Mouse (Mus musculus) kidney, postnatal 10 days (tissue): Measurements from ENCODE around the gene Gm14147.
"Not testable (repeated sequence)": the region's sequence is repeated elsewhere in the genome, so short reads cannot be mapped to it uniquely, and the experiment has no call there.

Experiments used
- DNase-seq: peaks from one replicate; pipeline ENCODE4 v3.0.0; 2021; ENCODE audit warnings: mixed read lengths

The Gm14147 gene

GRCm38 (mm10) chr2:151097945-151098344 is at the start of gene Gm14147:
Gene Gm14147 (plus strand): TSS chr2:151098245.
- not testable (repeated sequence) for DNase-seq

- DNase-seq, result no peak
Measured at GRCm38 (mm10) chr2:151056637-151057036, 41.4 kb upstream of the Gm14147 start.

- DNase-seq, result not testable (repeated sequence)
Measured at GRCm38 (mm10) chr2:151092250-151092649, 5.8 kb upstream of the Gm14147 start, which contains the start of gene Gm14151. Gene Gm14151 (minus strand): TSS chr2:151092350.
